Mouse (Mus musculus): ENCODE results near the gene Itpr3. TPM values are rescaled to one million over a fixed set of nuclear protein-coding genes. Genes with fewer than 3 reads are reported as not detected.
A peak's percentile ranks its signal among the peaks of the same experiment; 100 is the strongest.

Gene Itpr3
- total RNA-seq, 2 experiments from 2014 or later = 5.3 to 6.7 TPM

DNA sequence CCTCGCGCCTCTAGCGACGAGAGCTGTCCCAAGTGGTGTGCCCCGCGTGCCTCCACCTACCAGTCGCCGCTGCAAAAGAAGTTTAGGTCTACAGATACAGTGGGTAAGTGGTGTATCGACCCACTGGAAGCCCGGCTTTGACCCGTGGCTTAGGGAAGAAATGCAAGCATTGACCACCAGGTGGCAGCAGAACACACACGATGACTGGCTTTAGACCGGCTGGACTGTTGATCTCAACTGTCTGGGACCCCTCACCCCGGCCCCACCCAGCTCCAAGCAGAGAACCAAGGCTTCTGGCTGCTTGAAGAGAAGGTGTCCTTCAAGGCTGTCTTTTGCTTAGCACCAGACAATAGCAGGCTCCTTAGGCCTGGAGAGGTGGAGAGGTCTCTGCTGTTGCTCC lies 24.2 kb upstream of the Itpr3 start:
- intact Hi-C loops (cut with DNase I) = loop anchor here (2.0 to 5.0 kb wide), 6 partner anchors 24 to 489 kb away; partner anchors contain the start of genes Grm4, Itpr3 and Lemd2
- DNase-seq = peak; percentile 86 to 87

DNA sequence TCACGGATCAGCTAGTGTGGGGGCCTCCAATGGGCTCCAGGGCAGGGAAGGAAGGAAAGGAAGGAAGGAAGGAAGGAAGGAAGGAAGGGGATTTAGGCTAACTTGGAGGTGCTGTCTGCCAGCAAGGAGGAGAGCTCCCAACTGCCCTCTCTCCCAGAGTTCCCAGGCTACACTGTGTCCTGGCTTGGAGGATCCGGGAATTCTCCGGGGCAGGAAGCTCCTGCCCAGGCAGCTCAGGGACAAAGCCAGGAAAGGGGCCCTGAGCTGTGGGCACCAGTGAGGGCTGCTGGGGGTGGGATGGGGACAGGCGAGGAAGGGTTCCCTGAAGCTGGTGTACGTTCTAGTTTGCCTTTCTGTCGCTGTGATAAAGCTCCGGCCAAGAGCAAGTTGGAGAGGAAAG lies 20.6 kb upstream of the Itpr3 start:
- no peak for DNase-seq
- intact Hi-C loops (cut with DNase I) = no loop called here

DNA sequence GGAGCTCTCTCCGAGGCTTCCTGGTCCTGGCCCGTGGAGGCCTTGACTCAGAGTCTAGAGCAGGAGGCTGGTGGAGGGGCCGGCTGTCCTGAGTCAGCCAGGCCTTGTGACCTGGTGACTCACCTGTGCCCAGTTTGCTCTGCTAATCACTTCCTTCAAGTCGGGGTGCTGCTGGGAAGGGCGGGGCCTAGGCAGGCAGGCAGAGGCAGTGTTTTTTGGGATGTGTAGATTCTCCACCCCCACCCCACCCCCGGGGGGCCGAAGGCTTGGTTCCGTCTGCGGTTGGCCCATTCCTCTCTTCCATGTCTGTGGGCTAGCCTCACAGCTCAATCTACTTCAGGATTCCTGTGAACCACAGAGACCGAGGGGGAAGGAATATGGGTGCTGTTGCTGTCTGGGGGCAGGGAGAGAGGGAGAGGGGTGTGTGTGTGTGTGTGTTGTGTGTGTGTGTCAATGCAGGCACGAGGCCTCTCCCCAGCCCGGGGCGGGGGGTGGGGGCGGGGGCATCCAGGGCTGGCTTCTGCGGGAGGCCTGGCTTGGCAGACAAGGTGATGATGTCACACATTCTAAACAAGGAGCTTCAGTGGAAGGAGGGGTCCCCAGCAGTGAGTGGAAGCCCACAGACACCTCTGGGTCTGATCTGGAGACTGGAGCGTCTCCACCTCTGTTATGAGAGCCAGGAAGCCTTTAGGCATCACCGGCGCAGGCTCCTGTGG lies 18.6 kb upstream of the Itpr3 start:
- no peak for DNase-seq
- intact Hi-C loops (cut with DNase I) = no loop called here

DNA sequence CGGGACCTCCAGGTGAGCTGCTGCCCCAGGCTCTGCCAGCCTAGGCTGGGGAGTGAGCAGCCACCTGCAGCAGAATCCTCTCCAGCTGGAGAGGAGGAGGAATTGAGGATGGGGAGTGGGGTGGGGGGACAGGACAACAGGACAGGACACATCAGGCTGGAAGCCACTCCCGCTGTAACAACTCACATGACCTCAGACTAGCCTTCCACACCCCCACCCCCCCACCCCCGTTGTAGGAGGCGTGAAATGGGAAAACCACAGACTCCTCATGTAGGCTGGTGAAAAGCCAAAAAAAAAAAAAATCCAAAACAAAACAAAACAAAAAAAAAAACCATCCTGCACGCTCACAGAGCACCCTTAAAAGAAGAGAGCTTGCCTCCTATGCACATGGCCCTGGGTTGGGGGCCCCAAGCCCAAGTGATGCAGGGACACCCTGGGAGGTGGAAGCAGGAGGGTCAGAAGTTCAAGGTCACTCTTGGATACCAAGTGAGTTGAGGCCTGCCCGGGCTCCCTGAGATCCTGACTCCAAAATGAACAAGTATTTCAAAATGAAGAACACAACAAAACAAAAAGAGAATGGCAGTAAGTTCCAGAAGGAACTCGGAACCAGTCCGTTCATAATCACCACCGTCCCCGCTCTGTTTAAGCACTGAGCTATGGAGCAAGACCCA lies 17.5 kb upstream of the Itpr3 start:
- DNase-seq = no peak
- intact Hi-C loops (cut with DNase I) = no loop called here

DNA sequence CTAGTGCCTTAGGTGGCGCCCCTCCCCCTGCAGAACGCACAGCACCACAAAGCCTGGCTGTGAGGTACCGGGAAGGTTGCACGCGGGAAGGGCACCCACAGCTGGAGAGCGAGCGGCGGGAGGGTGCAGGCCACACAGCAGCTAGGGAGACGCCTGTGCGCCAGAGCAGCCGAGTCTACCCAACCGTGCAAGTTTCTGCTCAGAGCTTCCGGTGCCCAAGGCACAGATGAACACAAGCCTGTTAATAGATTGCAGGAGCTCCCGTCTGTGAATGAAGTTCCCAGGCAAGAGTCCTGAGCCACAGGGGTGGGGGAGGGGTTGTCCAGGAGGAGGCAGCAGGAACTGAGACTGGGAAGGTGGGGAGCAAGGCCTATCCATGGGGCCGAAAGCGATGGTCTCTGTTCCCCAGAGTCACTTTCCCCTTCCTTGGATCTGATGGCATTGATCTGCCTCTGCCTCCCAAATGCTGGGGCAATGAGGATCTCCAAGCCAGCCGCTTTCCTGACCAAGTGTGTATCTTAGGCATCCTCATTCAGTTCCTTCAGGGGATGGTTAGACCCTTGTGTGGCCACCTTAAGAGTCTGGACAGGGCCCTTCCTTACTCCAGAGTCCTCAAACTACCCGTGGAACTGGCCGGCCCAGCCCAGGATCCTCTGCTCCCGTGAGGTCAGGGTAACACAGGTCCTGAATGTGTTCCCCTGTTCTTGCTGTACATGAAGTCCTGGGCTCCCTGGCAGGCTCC lies 16.6 kb upstream of the Itpr3 start:
- intact Hi-C loops (cut with DNase I) = no loop called here
- no peak for DNase-seq

DNA sequence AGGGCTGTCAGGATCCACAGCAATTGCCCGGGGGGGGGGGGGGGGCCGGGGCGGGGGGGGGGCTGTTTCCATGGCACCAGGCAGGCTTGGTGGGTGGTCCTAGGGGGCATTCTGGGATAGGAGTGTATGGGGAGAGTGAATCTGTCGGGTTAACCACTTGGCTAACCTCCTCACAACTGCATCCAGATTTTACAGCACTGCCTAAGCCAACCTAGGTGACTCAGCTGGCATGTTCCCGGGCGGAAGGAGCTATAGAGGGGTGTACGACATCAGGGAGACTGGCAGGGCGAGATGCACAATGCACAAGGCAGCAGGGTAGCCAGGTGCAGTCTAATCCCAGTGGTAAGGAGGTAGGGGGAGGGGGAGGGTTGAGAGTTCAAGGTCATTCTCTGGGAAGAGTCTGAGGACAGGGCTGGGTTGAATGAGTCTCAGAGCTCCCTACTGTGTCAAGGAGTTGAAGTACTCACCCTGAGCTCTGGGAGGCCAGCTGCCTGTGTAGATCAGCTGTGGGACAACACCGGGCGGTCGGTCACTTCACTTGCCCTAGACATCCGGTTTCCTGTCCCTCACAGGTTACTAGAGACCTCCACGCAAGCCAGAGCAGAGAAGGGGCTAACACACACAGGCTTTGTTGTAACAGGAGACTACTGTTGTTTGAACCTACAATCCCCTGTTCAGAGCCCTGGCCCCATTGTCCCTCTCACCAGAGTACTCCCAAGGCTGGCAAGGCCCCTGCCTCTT lies 15.9 kb upstream of the Itpr3 start:
- DNase-seq = no peak
- intact Hi-C loops (cut with DNase I) = no loop called here

DNA sequence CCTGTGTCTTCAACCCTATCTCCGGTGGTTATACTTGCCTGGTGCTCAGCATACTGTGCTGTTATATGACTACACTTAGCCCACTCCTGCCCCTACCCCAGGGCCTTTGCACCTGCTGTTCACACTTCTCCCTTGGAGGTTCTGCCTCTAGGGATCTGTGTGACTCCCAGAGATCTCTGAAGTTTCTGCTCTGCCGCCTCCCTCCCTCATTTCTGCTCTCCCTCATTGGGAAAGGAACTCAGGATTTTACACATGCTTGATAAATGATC lies 15.4 kb upstream of the Itpr3 start:
- DNase-seq = no peak
- intact Hi-C loops (cut with DNase I) = no loop called here

DNA sequence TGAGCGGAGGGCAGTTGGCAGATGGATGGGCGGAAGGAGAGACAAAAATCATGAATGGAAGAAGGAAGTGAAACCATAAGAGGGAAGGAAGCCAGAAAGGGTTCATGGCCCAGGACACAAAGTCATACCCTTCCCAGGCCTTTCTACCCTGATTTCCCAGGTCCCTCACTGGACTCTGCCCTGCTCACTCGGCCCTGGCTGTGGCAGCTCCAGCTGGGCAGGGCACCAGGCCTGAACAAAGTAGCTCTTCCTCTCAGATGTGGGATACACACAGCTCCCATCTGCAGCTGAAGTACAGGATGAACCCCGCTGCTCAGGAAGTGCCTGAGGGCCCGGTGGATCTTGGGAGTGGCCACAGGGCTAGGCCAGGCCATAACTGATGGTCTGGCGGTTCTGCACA lies 14.3 kb upstream of the Itpr3 start:
- intact Hi-C loops (cut with DNase I) = no loop called here
- DNase-seq = peak in 1 of 2 experiments; percentile 33

DNA sequence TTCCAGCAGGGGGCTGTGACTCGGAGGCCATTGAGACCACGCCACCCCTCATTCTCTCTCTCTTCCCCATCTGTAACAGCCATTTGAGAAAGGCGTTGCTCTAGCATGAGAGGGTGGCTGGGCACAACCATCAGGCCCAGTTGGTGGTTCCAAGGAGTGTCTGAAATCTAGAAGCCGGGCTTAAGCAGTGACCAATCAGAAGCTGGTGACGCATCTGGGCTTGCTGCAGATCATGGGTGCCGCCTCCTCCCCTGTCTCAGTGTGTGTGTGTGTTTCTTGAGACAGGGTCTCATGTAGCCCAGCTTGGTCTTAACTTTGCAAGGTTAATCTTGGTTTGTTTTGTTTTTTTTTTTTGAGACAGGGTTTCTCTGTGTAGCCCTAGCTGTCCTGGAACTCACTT lies 11.9 kb upstream of the Itpr3 start:
- no peak for DNase-seq
- intact Hi-C loops (cut with DNase I) = no loop called here

DNA sequence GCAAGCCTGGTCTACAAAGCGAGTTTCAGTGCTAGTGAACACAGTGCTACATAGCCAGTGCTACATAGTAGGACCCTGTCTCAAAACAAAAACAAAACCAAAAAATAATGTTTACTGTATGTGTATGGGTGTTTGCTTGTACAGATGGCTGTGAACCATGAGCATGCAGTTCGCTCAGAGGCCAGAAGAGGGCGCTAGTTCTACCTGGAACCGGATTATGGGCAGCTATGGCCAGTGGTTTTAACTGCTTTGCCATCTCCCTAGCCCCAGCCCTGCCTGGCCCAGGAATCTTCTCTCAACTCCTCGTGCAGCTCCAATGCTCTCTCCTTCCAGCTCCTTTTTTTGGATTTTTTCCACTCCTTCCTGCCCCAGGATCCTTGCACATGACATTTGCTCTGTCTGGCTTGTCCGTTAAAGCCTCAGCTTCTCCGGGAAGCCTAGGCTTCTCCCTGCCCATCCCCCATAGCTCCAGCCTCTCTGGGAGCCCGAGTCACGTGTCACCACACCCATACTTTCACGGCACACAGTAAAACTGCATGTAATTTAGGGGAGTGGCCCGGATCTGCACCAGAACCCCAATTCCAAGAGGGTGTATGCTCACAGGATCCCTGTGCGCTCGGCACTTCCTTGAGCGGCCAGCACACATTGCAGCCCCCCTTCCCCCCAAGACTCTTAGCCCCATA lies 9.2 kb upstream of the Itpr3 start:
- no peak for DNase-seq
- intact Hi-C loops (cut with DNase I) = no loop called here

DNA sequence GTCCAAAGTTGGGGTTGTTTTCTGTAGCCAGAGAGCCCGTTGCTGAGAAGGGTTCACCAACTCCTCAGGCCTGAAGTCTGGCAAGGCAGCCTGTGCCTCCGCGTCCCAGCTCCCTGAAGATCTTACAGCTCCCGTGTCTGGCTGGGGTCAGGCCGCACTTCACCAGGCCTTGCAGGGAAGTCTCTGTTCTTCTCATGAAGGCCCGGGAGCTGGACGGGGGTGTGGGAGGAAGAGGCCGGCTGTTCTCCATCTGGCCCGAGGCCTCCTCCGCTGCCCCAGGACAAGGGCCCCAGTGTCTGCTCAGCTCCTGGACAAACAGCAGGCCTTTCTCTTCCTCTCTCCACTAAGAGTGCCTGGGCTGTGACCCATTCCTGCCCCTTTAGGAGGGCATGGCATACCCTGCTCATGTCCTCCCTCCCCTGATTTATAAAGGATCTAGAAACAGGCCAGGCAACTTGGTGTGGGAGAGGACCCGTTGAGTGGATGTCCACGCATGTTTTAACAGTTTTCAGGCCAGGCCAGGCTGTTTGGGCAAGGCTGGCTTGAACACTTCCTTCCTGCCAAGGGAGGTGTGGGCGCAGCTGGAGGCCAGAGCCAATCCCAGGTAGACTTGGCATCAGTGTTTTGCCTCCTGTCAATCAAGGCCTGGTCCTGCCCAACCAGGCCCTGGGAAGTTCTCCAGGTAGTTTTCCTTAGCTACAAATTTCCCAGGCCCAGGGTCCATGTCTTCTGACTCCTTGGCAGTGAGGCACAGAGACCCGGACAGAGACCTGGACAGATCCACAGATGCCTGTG lies 8.5 kb upstream of the Itpr3 start:
- intact Hi-C loops (cut with DNase I) = no loop called here
- no peak for DNase-seq

DNA sequence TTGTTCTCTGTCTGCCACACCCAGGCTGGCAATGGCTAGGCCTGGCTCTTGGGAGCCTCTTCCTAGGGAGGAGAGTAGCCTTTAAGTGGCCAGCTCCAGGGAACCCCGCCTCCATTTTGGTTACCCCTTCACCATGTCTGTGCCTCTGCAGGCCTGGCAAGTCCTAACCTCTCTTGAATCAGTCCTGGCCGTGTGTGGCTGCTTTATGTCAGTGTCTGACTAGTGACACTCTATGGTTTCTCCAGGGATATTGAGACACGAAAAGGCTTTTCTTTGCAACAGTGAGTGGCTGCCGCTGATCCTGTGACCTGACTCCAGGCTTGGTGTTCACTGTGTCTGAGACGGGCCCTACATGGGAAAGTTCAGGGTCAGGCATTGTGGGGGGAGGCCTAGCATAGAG lies 6.3 kb upstream of the Itpr3 start:
- intact Hi-C loops (cut with DNase I) = no loop called here
- no peak for DNase-seq

DNA sequence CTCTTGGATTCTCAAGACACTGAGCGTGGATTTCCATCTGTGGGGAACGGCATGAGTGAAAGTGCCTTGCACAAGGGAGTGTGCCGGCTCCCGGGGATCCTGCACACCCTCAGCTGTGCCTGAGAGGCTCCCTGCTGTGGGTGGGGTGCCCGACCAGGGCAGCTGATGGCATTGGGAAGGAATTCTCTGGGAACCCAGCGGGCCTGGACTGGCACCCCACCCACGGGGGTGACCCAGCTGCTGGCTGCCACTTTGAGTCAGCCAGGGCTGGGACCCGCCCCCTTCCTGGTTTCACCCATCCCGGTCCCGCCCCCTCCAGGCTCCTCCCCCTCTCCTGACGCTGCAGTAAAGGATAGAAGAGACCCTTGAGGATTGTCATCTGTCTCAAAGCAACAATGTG lies 5.6 kb upstream of the Itpr3 start:
- peak in 1 of 2 experiments; percentile 53 for DNase-seq
- intact Hi-C loops (cut with DNase I) = no loop called here

DNA sequence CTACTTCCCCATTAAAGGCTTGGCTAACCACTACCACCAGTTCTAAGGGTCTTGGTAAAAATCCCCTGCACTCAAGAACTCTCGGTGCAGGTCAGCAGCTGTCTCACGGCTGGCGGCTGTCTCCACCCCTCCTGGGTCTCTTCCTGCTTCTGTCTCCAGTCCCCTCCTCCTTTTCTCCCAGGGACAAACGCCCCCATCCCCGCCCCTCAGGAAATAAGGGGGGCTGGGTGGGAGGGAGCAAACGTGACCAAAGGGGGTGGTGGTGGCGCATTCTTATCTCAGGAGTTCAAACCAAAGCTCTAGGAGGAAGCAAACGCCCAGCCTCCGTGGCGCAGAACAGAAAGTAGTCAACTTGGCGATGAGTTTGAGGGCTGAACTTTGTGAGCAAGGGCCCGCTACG lies 934 bp upstream of the Itpr3 start:
- intact Hi-C loops (cut with DNase I) = loop anchor here (2.0 kb wide), 2 partner anchors 19 to 23 kb away; no protein-coding TSS in a partner anchor
- peak; percentile 67 to 73 for DNase-seq

DNA sequence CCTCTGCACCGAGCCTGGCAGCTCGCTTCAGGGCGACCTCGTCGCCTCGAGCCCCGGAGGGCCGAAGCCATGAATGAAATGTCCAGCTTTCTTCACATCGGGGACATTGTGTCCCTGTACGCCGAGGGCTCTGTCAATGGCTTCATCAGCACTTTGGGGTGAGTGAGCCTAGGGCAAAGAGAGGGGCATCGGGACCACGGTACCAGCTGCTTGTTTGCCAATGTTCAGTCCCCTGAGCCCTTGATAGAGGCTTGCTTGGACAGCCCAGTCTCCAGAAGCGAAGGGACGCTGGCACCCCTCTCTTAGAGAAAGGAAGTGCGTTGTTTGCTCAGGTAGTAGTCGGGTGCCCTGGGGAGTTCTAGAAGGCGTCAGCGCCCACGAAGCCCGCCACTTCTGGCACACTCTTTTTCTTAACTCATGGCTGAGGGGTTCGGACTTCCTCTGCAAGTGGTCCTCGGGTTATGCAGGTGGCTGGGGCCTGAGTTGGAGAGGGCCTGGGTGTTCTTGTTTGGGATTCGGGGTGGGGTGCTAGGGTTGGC lies 482 bp downstream of the Itpr3 start:
- intact Hi-C loops (cut with DNase I) = loop anchor here (2.0 kb wide), 2 partner anchors 17 to 25 kb away; no protein-coding TSS in a partner anchor
- DNase-seq = no peak

DNA sequence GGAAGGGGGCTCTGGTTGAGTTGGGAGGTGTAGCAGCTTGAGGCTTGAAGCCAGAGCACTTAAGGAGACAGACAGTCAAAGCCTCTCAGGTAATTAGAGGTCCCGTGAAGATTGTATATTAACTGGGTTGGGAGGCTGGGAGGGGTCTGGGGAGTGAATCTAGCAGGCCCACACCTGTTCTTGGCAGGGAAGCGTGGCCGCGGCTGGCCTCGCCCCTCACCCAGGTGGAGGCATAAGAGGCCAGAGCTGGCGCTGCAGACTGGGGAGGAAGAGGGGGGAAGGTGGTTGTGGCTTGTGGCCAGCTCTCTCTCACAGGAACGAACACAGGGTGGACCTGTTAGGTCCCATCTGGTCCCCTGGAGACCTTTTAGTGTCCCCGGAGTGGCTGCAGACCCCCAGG lies 3.6 kb downstream of the Itpr3 start:
- intact Hi-C loops (cut with DNase I) = no loop called here
- DNase-seq = no peak

DNA sequence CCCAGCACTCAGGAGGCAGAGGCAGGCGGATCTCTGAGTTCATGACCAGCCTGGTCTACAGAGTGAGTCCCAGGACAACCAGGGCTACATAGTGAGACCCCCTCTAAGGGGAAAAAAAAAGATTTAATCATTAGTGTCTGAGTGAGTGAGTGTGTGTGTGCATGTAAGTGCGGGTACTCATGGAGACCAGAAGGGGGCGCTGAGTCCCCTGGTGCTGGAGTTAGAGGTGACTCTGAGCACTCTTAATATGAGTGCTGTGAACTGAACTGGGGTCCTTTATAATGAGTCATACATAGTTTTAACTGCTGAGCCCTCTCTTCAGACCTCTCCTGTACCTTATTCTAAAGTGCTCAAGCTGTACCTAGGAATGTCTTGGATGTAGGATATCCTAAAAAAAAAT lies 4.6 kb downstream of the Itpr3 start:
- no peak for DNase-seq
- intact Hi-C loops (cut with DNase I) = no loop called here

DNA sequence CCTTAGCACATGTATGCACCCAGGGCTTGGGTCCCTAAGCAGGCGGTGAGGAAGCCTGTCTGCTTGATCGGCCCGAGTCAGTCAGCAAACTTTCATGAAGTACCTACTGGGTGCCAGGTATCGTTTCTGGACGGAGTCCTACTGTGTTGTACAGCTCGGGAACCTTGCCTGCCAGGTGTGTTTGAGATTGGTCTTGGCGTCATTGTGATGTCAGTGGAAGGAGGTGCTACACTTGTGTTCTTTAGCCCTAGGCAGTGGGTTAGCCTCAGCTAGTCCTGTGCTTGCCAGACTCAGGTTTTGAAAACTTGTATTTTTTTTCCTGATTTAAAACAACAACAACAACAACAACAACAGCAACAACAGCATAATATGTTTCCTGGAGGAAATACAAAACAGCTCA lies 5.6 kb downstream of the Itpr3 start:
- intact Hi-C loops (cut with DNase I) = no loop called here
- no peak for DNase-seq

DNA sequence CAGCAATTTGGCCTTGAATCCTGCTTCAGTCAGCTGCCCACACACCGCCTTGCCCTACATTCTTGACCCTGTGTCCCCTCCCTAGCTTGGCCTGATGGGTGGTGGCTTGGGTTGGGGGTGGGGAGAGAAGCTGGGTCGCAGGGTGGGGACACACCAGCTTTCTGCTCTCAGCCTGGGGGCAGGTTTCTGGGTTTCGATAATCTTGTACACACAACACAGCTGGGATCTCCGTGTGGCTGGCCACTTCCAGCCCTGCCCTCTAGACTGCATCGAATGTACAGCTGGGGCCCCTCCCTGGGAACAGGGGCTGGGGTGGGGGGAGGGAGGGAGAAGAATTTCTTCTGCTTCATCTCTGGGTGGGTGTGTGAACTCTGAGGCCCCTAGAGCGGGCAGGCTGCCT lies 6.6 kb downstream of the Itpr3 start:
- DNase-seq = no peak

DNA sequence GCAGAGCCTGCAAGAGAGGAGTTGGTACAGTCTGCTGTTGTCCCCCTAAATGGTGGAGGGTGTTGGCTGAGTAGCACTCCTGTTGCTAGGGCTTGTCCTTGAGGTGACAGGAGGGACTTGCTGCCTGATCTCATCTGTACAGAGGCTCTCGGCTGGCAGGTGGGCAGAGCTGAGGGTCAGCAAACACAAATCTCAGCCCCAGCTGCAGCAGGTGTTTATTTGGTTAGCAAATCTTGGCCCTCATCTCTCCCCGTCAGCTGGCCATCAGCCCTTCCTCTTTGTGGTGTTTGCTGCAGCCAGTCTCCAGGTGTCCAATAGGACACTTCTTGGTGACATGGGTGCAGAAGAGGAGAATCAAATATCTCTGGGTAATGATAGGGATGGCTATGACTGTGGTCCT lies 7.1 kb downstream of the Itpr3 start:
- no peak for DNase-seq
- intact Hi-C loops (cut with DNase I) = no loop called here

More for the DNA sequence above, 6.6 kb downstream of the Itpr3 start:
- intact Hi-C loops (cut with DNase I) = no loop called here
